Mouse (Mus musculus) cerebellum, adult 2 months (tissue): ENCODE results near the gene Med29. TPM values are rescaled to one million over a fixed set of nuclear protein-coding genes. Genes with fewer than 3 reads are reported as not detected.
A peak's percentile ranks its signal among the peaks of the same experiment; 100 is the strongest.

Experiments
- DNase-seq, 2 experiments: peaks; one replicate each; pipeline ENCODE4 v3.0.0; 2021
- H3K27ac ChIP-seq: fragments of 200-500 bp; 2 replicates; pipeline ENCODE4 v1.5.1; 2012; ENCODE audit warnings: low read length, control low read depth, inconsistent platforms; ENCODE audit not compliant: insufficient read depth
- H3K27me3 ChIP-seq: fragments of 200-500 bp; 2 replicates; pipeline ENCODE4 v1.6.1; 2012; ENCODE audit warnings: inconsistent platforms, mild to moderate bottlenecking, low read length, moderate library complexity; ENCODE audit not compliant: control insufficient read depth, insufficient read depth
- H3K4me1 ChIP-seq: fragments of 200-500 bp; 2 replicates; pipeline ENCODE4 v1.6.1; 2011; ENCODE audit warnings: low read length; ENCODE audit not compliant: control insufficient read depth, insufficient read depth
- H3K4me3 ChIP-seq: fragments of 200-500 bp; replicated peaks from 2 replicates; pipeline ENCODE3; 2011; ENCODE audit warnings: mild to moderate bottlenecking, low read depth, low read length, control low read depth; ENCODE audit not compliant: insufficient read depth
- CTCF ChIP-seq: fragments of 200-500 bp; IDR thresholded peaks from 2 replicates; pipeline ENCODE4 v1.5.1; 2011; ENCODE audit warnings: low read depth, mild to moderate bottlenecking, control low read depth, low read length, moderate library complexity, borderline replicate concordance; ENCODE audit not compliant: insufficient read depth
- POLR2A ChIP-seq: fragments of 200-500 bp; IDR thresholded peaks from 2 replicates; pipeline ENCODE4 v1.6.1; 2011; ENCODE audit warnings: low read length, control low read depth, borderline replicate concordance; ENCODE audit not compliant: insufficient read depth
- WGBS: fragments of 180-500 bp; shearing (Covaris S2); methylation state at CpG from one replicate; pipeline ENCODE4 v1.1.7; 2018; 5-methylcytosine and 5-hydroxymethylcytosine counted together
- polyA plus RNA-seq: library from polyadenylated mRNA; depleted of rRNA; stranded (reverse); fragments of >200 nt; gene quantifications from 2 replicates; pipeline ENCODE4 v1.2.3, GENCODE M21; 2012; rRNA removed

The Med29 gene
- 47.9 and 49.5 TPM in 2 replicates for polyA plus RNA-seq

- under 1% methylated on average over 58 of the region's 58 CpGs for WGBS
- peak within 1 kb of the TSS; percentile 77 for H3K4me3 ChIP-seq
- H3K27ac ChIP-seq, result peak within 1 kb of the TSS; percentile 24
- no peaks in the 10 kb centered on the region for H3K27me3 ChIP-seq
- peak; percentile 97 to 99 for DNase-seq
- H3K4me1 ChIP-seq, result no peaks in the 10 kb centered on the region
- TF ChIP-seq POLR2A (peak; percentile 89), CTCF (no peak)
Measured at GRCm38 (mm10) chr7:28392429-28393271, at the start of gene Med29, which contains the start of gene Paf1. TSS of gene Med29 (minus strand) at chr7:28392708. TSS of gene Paf1 (plus strand) at chr7:28392951.

- WGBS, result 86% methylated on average over 14 of the region's 14 CpGs
- TF ChIP-seq POLR2A (no peak), CTCF (no peak)
- no peak for DNase-seq
- Histone ChIP-seq H3K4me3 (no peak overlapping the region), H3K27ac (no peak overlapping the region), H3K27me3 (no peaks in the 10 kb centered on the region), H3K4me1 (no peaks in the 10 kb centered on the region)
Measured at GRCm38 (mm10) chr7:28441776-28442485, 49.4 kb upstream of the Med29 start.

- no peaks in the 10 kb centered on the region for H3K4me1 ChIP-seq
- no peak overlapping the region for H3K4me3 ChIP-seq
- H3K27ac ChIP-seq, result no peak overlapping the region
- TF ChIP-seq POLR2A, result no peak
- no peak for TF ChIP-seq CTCF
- no peak for DNase-seq
- WGBS, result 49% methylated on average over 2 of the region's 2 CpGs
- H3K27me3 ChIP-seq, result no peaks in the 10 kb centered on the region
Measured at GRCm38 (mm10) chr7:28440739-28441138, 48.2 kb upstream of the Med29 start.

- no peak overlapping the region for H3K27ac ChIP-seq
- TF ChIP-seq CTCF (no peak), POLR2A (no peak)
- 0 out of 2 replicates have a peak, but pooled peaks cover 4% of the 10 kb centered on the region for H3K4me1 ChIP-seq
- no peak overlapping the region for H3K4me3 ChIP-seq
- DNase-seq, result no peak
- H3K27me3 ChIP-seq, result no peaks in the 10 kb centered on the region
- 84% methylated on average over 2 of the region's 2 CpGs for WGBS
Measured at GRCm38 (mm10) chr7:28438771-28439170, 46.3 kb upstream of the Med29 start.

- Histone ChIP-seq H3K27ac (no peak overlapping the region), H3K4me3 (no peak overlapping the region), H3K4me1 (0 out of 2 replicates have a peak, but pooled peaks cover 4% of the 10 kb centered on the region), H3K27me3 (no peaks in the 10 kb centered on the region)
- DNase-seq, result no peak
- no peak for TF ChIP-seq POLR2A
- TF ChIP-seq CTCF, result no peak
Measured at GRCm38 (mm10) chr7:28437964-28438363, 45.5 kb upstream of the Med29 start.

GRCm38 (mm10) chr7:28436932-28437570 is 44.5 kb upstream of the Med29 start, which contains the start of gene Gmfg:
TSS of gene Gmfg (plus strand) at chr7:28437447.
- Histone ChIP-seq H3K4me3 (peak within 1 kb of the TSS; percentile 83), H3K27ac (peak within 1 kb of the TSS; percentile 24), H3K27me3 (no peaks in the 10 kb centered on the region), H3K4me1 (0 out of 2 replicates have a peak, but pooled peaks cover 4% of the 10 kb centered on the region)
- peak; percentile 65; the same call in 1 of the 2 replicates for TF ChIP-seq CTCF
- TF ChIP-seq POLR2A, result no peak
- DNase-seq, result peak in 1 of 2 experiments; percentile 76
- 3% methylated on average over 16 of the region's 16 CpGs for WGBS

GRCm38 (mm10) chr7:28436271-28436904 is 43.9 kb upstream of the Med29 start:
- Histone ChIP-seq H3K27me3 (no peaks in the 10 kb centered on the region), H3K27ac (peak overlapping the region; percentile 24), H3K4me1 (0 out of 2 replicates have a peak, but pooled peaks cover 4% of the 10 kb centered on the region), H3K4me3 (peak overlapping the region; percentile 83)
- DNase-seq, result peak; percentile 100
- under 1% methylated on average over 63 of the region's 64 CpGs for WGBS
- TF ChIP-seq CTCF (peak; percentile 64), POLR2A (peak; percentile 36; the same call in 1 of the 2 replicates)
